Mouse (Mus musculus) liver, adult 2 months (tissue): ENCODE results near the gene Cyp2a4.
"Not testable (repeated sequence)": the region's sequence is repeated elsewhere in the genome, so short reads cannot be mapped to it uniquely, and the experiment has no call there.

ENCODE experiments used
- CTCF ChIP-seq: fragments of 200-500 bp; IDR thresholded peaks from 2 replicates; pipeline ENCODE4 v1.5.1; 2011; ENCODE audit warnings: low read depth, low read length, control low read depth
- POLR2A ChIP-seq: fragments of 200-500 bp; IDR thresholded peaks from 2 replicates; pipeline ENCODE4 v1.6.1; 2011; ENCODE audit warnings: low read length, control low read depth; ENCODE audit not compliant: insufficient read depth; ENCODE audit errors: extremely low read depth

DNA sequence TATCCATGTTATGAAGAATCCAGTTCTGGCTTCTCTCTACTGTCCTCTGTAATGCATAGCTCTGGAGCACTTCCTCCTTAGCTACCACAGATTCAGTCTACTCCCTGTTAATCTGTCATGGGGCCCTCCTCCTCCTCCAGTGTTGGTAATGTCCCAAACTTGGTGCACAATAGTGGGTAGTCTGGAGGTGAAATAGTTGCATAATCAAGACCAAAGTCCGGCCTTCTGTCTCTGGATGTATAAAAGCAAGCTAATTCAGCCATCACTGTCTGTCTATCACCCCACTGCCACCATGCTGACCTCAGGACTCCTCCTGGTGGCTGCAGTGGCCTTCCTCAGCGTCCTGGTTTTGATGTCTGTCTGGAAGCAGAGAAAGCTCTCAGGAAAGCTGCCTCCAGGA, at the start of gene Cyp2a4:
- TF ChIP-seq POLR2A, CTCF: not testable (repeated sequence)
